In genomic region chr1:138619996-138620461, GRCm38 (mm10) we compare ENCODE assay signal across 8 mouse cellular contexts. TPM values are rescaled to one million over a fixed set of nuclear protein-coding genes. Genes with fewer than 3 reads are reported as not detected.
DNase-seq lines count a peak whose midpoint lies in the region; ATAC-seq and TF ChIP-seq lines count a peak whose summit lies in the region.

TSS of gene Nek7 (minus strand) at chr1:138620141.

- dilution Hi-C loops in CH12.LX (cut with MboI; ENCODE audit: extremely low pct_ligation_motif_present, extremely low pct_unique_long_range_greater_than_20kb, low sequenced_read_pairs), result no loop called here

- TF ChIP-seq POLR2A in CH12.LX (IDR thresholded peaks at IDR 0.05; ENCODE audit: low read depth, low read length), result no peak

- 1% methylated on average over 11 of the region's 11 CpGs for WGBS in heart, embryonic 16.5 days
- 1% methylated on average over 11 of the region's 11 CpGs for WGBS in liver, embryonic 13.5 days (ENCODE audit: insufficient replicate concordance)

- peak within 1 kb of the TSS; percentile 57 to 89 (median 81) for H3K4me3 ChIP-seq in CH12.LX (replicated peaks in 1 of 3; ENCODE audit: low read depth in 2 of 3, low read length in 2 of 3, poor library complexity in 1 of 3)
- peak within 1 kb of the TSS; percentile 86 for H3K4me3 ChIP-seq in heart, embryonic 16.5 days (ENCODE audit: low read length)
- H3K4me3 ChIP-seq in liver, embryonic 13.5 days (replicated peaks), result peak within 1 kb of the TSS; percentile 92

- in situ Hi-C loops in CH12.LX (cut with MboI; ENCODE audit: low pct_ligation_motif_present, low pct_unique_long_range_greater_than_20kb, low sequenced_read_pairs), result no loop called here

- peak; percentile 8 to 76; a peak in 2 of 4 replicates for TF ChIP-seq CTCF in CH12.LX (conservative IDR thresholded peaks at IDR 0.05 in 1 of 2, IDR thresholded peaks at IDR 0.05 in 1 of 2; ENCODE audit: low read depth in 2 of 2, low read length in 2 of 2)

- peak within 1 kb of the TSS; percentile 96 for H3K27ac ChIP-seq in CH12.LX (ENCODE audit: insufficient read depth, low read depth)
- peak within 1 kb of the TSS; percentile 99 for H3K27ac ChIP-seq in heart, embryonic 16.5 days (ENCODE audit: low read length)
- peak within 1 kb of the TSS; percentile 95 for H3K27ac ChIP-seq in liver, embryonic 13.5 days

- peak; percentile 84 for DNase-seq in CH12.LX (ENCODE audit: extremely low read depth)
- DNase-seq in adrenal gland, adult 2 months, result peak; percentile 56
- DNase-seq in kidney, postnatal 10 days, result peak; percentile 73
- DNase-seq in liver, embryonic 13.5 days, result peak; percentile 34
- peak; percentile 19 for DNase-seq in neural tube, embryonic 10.5 days (ENCODE audit: extremely low spot score, low spot score)
- DNase-seq in right cerebral cortex, postnatal 36 days (ENCODE audit: low spot score in 2 of 2), result no peak

- no peak for TF ChIP-seq EP300 in CH12.LX (IDR thresholded peaks at IDR 0.05; ENCODE audit: low read length)

- no peak for ATAC-seq in erythroid progenitor cell, adult 5-6 weeks (replicated peaks; ENCODE audit: low FRiP score, poor library complexity, severe bottlenecking)
- no peak for ATAC-seq in heart, embryonic 16.5 days (replicated peaks; ENCODE audit: extremely low read depth, insufficient read depth, low FRiP score)
- ATAC-seq in liver, embryonic 13.5 days (ENCODE audit: low read depth), result peak; percentile 4

- H3K79me2 ChIP-seq in CH12.LX (replicated peaks; ENCODE audit: control insufficient read depth, extremely low read depth, insufficient read depth, poor library complexity, severe bottlenecking), result peaks cover 27% of the 10 kb centered on the region

- H3K4me1 ChIP-seq in CH12.LX (ENCODE audit: control insufficient read depth in 1 of 2, insufficient read depth in 2 of 2), result peaks cover 10 to 50% of the 10 kb centered on the region in 2 experiments
- peaks cover 18% of the 10 kb centered on the region for H3K4me1 ChIP-seq in heart, embryonic 16.5 days (ENCODE audit: control insufficient read depth, insufficient read depth, low read length)
- peaks cover 27% of the 10 kb centered on the region for H3K4me1 ChIP-seq in liver, embryonic 13.5 days (replicated peaks)

- H3K9ac ChIP-seq in CH12.LX (ENCODE audit: insufficient read depth, low read depth), result peak within 1 kb of the TSS; percentile 97
- peak within 1 kb of the TSS; percentile 91 for H3K9ac ChIP-seq in heart, embryonic 16.5 days (ENCODE audit: low read length)
- peak within 1 kb of the TSS; percentile 95 for H3K9ac ChIP-seq in liver, embryonic 13.5 days

- H3K27me3 ChIP-seq in CH12.LX (replicated peaks), result no peaks in the 10 kb centered on the region
- H3K27me3 ChIP-seq in heart, embryonic 16.5 days (ENCODE audit: control insufficient read depth, insufficient read depth, low read length), result no peaks in the 10 kb centered on the region
- no peaks in the 10 kb centered on the region for H3K27me3 ChIP-seq in liver, embryonic 13.5 days

- H3K36me3 ChIP-seq in CH12.LX (replicated peaks in 1 of 2; ENCODE audit: control insufficient read depth in 1 of 2, insufficient read depth in 1 of 2, low read length in 1 of 2), result no peaks in the 10 kb centered on the region
- H3K36me3 ChIP-seq in heart, embryonic 16.5 days (ENCODE audit: control insufficient read depth, insufficient read depth), result no peaks in the 10 kb centered on the region
- H3K36me3 ChIP-seq in liver, embryonic 13.5 days, result no peaks in the 10 kb centered on the region

- peak; percentile 50 for TF ChIP-seq RAD21 in CH12.LX (IDR thresholded peaks at IDR 0.05; ENCODE audit: low read depth, low read length)

- H3K9me3 ChIP-seq in CH12.LX (replicated peaks; ENCODE audit: low read length), result no peaks in the 10 kb centered on the region
- H3K9me3 ChIP-seq in heart, embryonic 16.5 days (replicated peaks; ENCODE audit: control insufficient read depth, low read length), result no peaks in the 10 kb centered on the region
- no peaks in the 10 kb centered on the region for H3K9me3 ChIP-seq in liver, embryonic 13.5 days (replicated peaks)

- H3K4me2 ChIP-seq in CH12.LX (ENCODE audit: insufficient read depth, low read depth, poor library complexity, severe bottlenecking), result peak within 1 kb of the TSS; percentile 90
- peak within 1 kb of the TSS; percentile 92 for H3K4me2 ChIP-seq in heart, embryonic 16.5 days (ENCODE audit: low read depth, low read length)
- peak within 1 kb of the TSS; percentile 96 for H3K4me2 ChIP-seq in liver, embryonic 13.5 days

TF ChIP-seq in CH12.LX, 34 proteins besides CTCF, POLR2A, EP300 and RAD21:
- no peak for TF ChIP-seq NRF1 (IDR thresholded peaks at IDR 0.05; ENCODE audit: low read depth, low read length)
- TF ChIP-seq ZMIZ1 (IDR thresholded peaks at IDR 0.05; ENCODE audit: low read depth, low read length), result 0 out of 2 replicates have a peak, but pooled peaks have one; percentile 1
- no peak for TF ChIP-seq ZNF384 (IDR thresholded peaks at IDR 0.05; ENCODE audit: low read depth, low read length)
- 0 out of 2 replicates have a peak, but pooled peaks have one; percentile 15 for TF ChIP-seq JUND (conservative IDR thresholded peaks at IDR 0.05; ENCODE audit: low read depth, low read length)
- TF ChIP-seq JUN (IDR thresholded peaks at IDR 0.05; ENCODE audit: insufficient read depth, low read depth, low read length), result no peak
- no peak for TF ChIP-seq E2F4 (IDR thresholded peaks at IDR 0.05; ENCODE audit: insufficient replicate concordance, low read depth, low read length)
- peak; percentile 15; the same call in 1 of the 2 replicates for TF ChIP-seq MXI1 (IDR thresholded peaks at IDR 0.05; ENCODE audit: low read depth, low read length)
- 0 out of 2 replicates have a peak, but pooled peaks have one; percentile 11 for TF ChIP-seq TBP (conservative IDR thresholded peaks at IDR 0.05; ENCODE audit: low read depth, low read length)
- peak; percentile 63 for TF ChIP-seq IRF4 (IDR thresholded peaks at IDR 0.05; ENCODE audit: low read depth, low read length)
- TF ChIP-seq MAX (IDR thresholded peaks at IDR 0.05; ENCODE audit: low read length), result peak; percentile 36; the same call in 1 of the 2 replicates
- TF ChIP-seq PAX5 (IDR thresholded peaks at IDR 0.05; ENCODE audit: low read length), result no peak
- TF ChIP-seq ETS1 (conservative IDR thresholded peaks at IDR 0.05; ENCODE audit: low read depth, low read length), result no peak; the same call in 1 of the 2 replicates
- TF ChIP-seq SMC3 (IDR thresholded peaks at IDR 0.05; ENCODE audit: low read depth, low read length), result peak; percentile 63
- TF ChIP-seq GABPA (IDR thresholded peaks at IDR 0.05; ENCODE audit: insufficient replicate concordance, low read depth, low read length), result no peak
- no peak for TF ChIP-seq USF2 (conservative IDR thresholded peaks at IDR 0.05; ENCODE audit: low read depth, low read length)
- TF ChIP-seq ZKSCAN1 (IDR thresholded peaks at IDR 0.05; ENCODE audit: borderline replicate concordance, low read depth, low read length), result no peak
- TF ChIP-seq NELFE (IDR thresholded peaks at IDR 0.05; ENCODE audit: low read depth, low read length), result 0 out of 2 replicates have a peak, but pooled peaks have one; percentile 4

RNA-seq across cellular contexts. Expression of gene Nek7, which starts in this region (rescaled TPM):
- 29.1 and 34.1 TPM in 2 replicates for total RNA-seq in CH12.LX (2012; rRNA removed)
- 75.1 and 86.1 TPM in 2 replicates for total RNA-seq in CH12.LX (2014; rRNA removed)
- polyA plus RNA-seq in CH12.LX (2012; ENCODE audit: insufficient read length, low read depth), result 61.8 and 63.7 TPM in 2 replicates
- total RNA-seq in adrenal gland, adult 2 months (2021), result 10 to 100 TPM; 49.2 to 52.8 TPM
- 6.3 TPM in 2 replicates for polyA plus RNA-seq in adrenal gland, adult 2 months (2012; rRNA removed)
- total RNA-seq in erythroid progenitor cell, adult 5-6 weeks (2015; ENCODE audit: low replicate concordance), result 16.2 and 23.5 TPM in 2 replicates
- total RNA-seq in erythroid progenitor cell, adult 5-6 weeks (2017; ENCODE audit: low replicate concordance), result 15.2 and 16.0 TPM in 2 replicates
- 43.7 and 47.8 TPM in 2 replicates for polyA plus RNA-seq in heart, embryonic 16.5 days (2015; fragmentation: Nextera tagmentation; extraction: Ambion mirVana)
- polyA plus RNA-seq in liver, embryonic 13.5 days (2015; fragmentation: Nextera tagmentation; extraction: Ambion mirVana), result 16.5 and 21.1 TPM in 2 replicates

Comparison
In these comparisons a context has a peak if more than half of its experiments do, and no peak if none do; other contexts are left out.
1. DNase-seq: peak in CH12.LX (single experiment), adrenal gland, adult 2 months (single experiment), kidney, postnatal 10 days (single experiment), liver, embryonic 13.5 days (single experiment) and neural tube, embryonic 10.5 days (single experiment); none in right cerebral cortex, postnatal 36 days (0 of 2).
2. Peak in every context shown above with its lines, with median percentiles within 50 percentile points of each other: H3K27ac ChIP-seq, H3K4me2 ChIP-seq, H3K4me3 ChIP-seq and H3K9ac ChIP-seq.